Mouse (Mus musculus): ENCODE data around the gene G6pc3. TPM values are rescaled to one million over a fixed set of nuclear protein-coding genes. Genes with fewer than 3 reads are reported as not detected.

G6pc3 gene
- polyA plus RNA-seq (2014; fragmentation: Nextera tagmentation; extraction: Ambion mirVana) = 39.8 and 41.9 TPM in 2 replicates

DNA sequence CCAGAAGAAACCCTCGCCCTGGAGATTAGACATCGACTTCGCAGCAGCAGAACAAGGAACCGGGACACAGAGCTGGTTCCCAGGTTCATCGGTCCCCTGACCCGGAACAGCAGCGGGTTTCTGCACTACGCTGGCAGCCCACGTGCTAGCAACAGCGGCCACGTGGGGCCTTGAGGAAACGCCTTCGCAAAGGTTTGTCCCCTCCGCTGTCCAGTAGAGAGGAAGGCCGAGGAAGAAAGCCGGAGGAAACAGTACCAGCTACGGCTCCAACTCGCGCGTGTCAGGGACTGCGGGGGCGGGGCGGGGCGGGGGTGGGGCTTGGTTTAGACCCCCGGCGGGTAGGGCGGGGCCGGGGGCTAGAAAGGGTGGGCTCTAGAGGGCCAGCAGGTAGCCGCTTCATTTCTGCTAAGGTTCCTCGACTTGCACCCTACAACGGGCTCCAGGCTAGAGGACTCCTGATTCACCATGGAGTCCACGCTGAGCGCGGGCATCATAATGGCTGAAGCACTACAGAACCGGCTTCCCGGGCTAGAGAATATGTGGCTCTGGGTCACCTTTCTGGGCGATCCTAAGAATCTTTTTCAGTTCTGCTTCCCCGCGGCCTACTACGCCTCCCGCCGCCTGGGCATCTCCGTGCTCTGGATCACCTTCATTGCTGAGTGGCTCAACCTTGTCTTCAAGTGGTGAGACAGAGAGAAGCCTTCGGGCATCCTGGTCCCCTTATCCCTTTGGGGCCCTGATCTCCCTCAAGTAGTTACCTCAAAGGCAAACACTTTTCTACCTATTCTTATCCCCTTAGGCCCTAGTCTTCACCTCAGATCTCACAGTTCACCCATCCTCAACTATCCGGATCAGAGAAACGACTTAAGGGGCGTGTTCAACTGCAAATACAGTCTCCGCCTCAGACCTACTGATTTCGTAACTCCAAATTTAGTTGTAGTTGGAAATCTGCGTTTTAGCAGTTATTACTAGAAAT, at the start of gene G6pc3:
Gene G6pc3, plus strand, starts transcription at position 160 of the 976 bp plus-strand sequence.
- peak; percentile 87 for ATAC-seq (ENCODE audit: insufficient number of reproducible peaks, low FRiP score, low TSS enrichment, low read depth)
- Histone ChIP-seq H3K36me3 (ENCODE audit: control insufficient read depth, insufficient read depth, low read length) (peaks cover 2% of the 10 kb centered on the region), H3K9me3 (ENCODE audit: control insufficient read depth, low read length) (no peaks in the 10 kb centered on the region), H3K4me2 (ENCODE audit: low read depth, severe bottlenecking) (peak within 1 kb of the TSS; percentile 90), H3K4me3 (ENCODE audit: low read depth, low read length) (peak within 1 kb of the TSS; percentile 62), H3K9ac (ENCODE audit: low read length) (peak within 1 kb of the TSS; percentile 70), H3K27me3 (ENCODE audit: control insufficient read depth, insufficient read depth, low read length) (no peaks in the 10 kb centered on the region), H3K4me1 (ENCODE audit: control insufficient read depth, insufficient read depth, low read length) (peaks cover 11% of the 10 kb centered on the region), H3K27ac (replicated peaks; ENCODE audit: low read depth, low read length) (0 out of 2 replicates have a peak within 1 kb of the TSS, but pooled peaks have one; percentile 18)
- DNase-seq (ENCODE audit: low spot score) = peak; percentile 86
- WGBS = 3% methylated on average over 47 of the region's 50 CpGs

DNA sequence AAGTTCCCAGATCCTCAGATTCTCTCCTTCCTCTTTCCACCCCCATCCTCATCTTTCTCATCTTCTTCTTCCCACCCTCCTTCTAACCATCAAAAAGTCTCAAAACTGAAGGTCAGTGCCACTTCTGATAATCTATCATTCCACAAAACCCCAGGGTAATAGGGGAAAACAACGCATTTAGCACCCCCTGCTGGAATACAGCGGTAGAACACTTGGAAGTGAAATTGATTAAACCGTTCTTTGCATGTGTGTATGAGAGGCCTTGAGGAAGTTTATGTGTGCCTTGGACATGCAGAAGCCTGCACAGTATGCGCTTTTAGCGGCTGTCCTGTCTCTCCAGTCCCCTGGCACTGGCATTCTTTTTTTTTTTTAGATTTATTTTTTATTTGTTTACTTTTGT, 48.9 kb upstream of the G6pc3 start:
- H3K36me3 ChIP-seq (ENCODE audit: control insufficient read depth, insufficient read depth, low read length) = no peaks in the 10 kb centered on the region
- ATAC-seq (ENCODE audit: insufficient number of reproducible peaks, low FRiP score, low TSS enrichment, low read depth) = no peak
- peaks cover 16% of the 10 kb centered on the region for H3K27me3 ChIP-seq (ENCODE audit: control insufficient read depth, insufficient read depth, low read length)
- no peaks in the 10 kb centered on the region for H3K9me3 ChIP-seq (ENCODE audit: control insufficient read depth, low read length)
- H3K27ac ChIP-seq (replicated peaks; ENCODE audit: low read depth, low read length) = no peak overlapping the region
- no peak overlapping the region for H3K9ac ChIP-seq (ENCODE audit: low read length)
- H3K4me1 ChIP-seq (ENCODE audit: control insufficient read depth, insufficient read depth, low read length) = peaks cover 2% of the 10 kb centered on the region; the same call in 1 of the 2 replicates
- H3K4me2 ChIP-seq (ENCODE audit: low read depth, severe bottlenecking) = no peak overlapping the region
- 7% methylated on average over 5 of the region's 5 CpGs for WGBS
- peak; percentile 86 for DNase-seq (ENCODE audit: low spot score)
- no peak overlapping the region for H3K4me3 ChIP-seq (ENCODE audit: low read depth, low read length)

DNA sequence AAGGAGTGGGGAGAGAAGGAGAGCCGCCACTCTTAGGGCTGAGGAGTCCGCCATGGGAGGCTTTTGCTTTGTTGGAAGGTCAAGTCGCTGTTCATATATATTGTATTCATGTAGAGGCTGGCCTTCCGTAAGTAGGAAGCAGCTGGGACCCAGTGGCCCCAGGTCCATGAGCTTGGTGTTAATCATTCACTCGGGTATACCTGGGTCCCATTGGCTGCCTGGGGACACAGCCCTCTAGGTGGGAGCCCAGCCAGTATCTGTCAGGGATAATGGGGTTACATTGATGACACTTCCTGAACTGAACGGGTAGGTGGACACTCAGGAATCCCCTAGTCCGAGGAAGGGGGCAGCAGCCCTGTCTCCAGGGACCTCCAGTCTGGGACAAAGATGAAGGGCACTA, 47.1 kb upstream of the G6pc3 start:
- Histone ChIP-seq H3K4me2 (ENCODE audit: low read depth, severe bottlenecking) (no peak overlapping the region), H3K9me3 (ENCODE audit: control insufficient read depth, low read length) (no peaks in the 10 kb centered on the region), H3K4me3 (ENCODE audit: low read depth, low read length) (no peak overlapping the region), H3K4me1 (ENCODE audit: control insufficient read depth, insufficient read depth, low read length) (peaks cover 7% of the 10 kb centered on the region), H3K27ac (replicated peaks; ENCODE audit: low read depth, low read length) (no peak overlapping the region), H3K36me3 (ENCODE audit: control insufficient read depth, insufficient read depth, low read length) (no peaks in the 10 kb centered on the region), H3K27me3 (ENCODE audit: control insufficient read depth, insufficient read depth, low read length) (peaks cover 35% of the 10 kb centered on the region), H3K9ac (ENCODE audit: low read length) (no peak overlapping the region)
- DNase-seq (ENCODE audit: low spot score) = no peak
- WGBS = 68% methylated on average over 7 of the region's 7 CpGs
- no peak for ATAC-seq (ENCODE audit: insufficient number of reproducible peaks, low FRiP score, low TSS enrichment, low read depth)

DNA sequence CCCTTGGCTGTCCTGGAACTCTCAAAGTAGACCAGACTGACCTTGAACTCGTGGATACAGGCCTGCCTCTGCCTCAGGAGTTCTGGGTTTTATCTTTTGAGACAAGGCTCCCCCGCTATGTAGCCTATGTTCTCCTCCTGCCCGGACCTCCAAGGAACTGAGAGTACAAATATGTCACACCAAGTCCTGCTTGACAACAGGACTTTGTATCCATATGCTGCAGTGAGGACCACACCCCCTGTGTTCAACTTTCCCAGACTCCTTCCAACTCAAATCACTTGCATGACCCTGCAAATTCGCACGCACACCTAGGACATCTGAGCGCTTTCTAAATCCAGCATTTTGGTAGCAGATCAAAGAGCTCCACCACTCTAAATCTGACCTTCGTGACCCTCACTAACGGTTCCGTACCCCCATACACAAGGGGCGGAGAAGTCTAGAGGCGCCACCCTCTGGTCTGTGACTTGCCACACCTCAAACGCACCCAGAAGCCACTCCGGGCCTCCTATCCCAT, 44.4 kb upstream of the G6pc3 start:
- Histone ChIP-seq H3K9ac (ENCODE audit: low read length) (no peak overlapping the region), H3K27me3 (ENCODE audit: control insufficient read depth, insufficient read depth, low read length) (peaks cover 54% of the 10 kb centered on the region), H3K9me3 (ENCODE audit: control insufficient read depth, low read length) (no peaks in the 10 kb centered on the region), H3K36me3 (ENCODE audit: control insufficient read depth, insufficient read depth, low read length) (no peaks in the 10 kb centered on the region), H3K4me1 (ENCODE audit: control insufficient read depth, insufficient read depth, low read length) (peaks cover 9% of the 10 kb centered on the region), H3K4me2 (ENCODE audit: low read depth, severe bottlenecking) (peak overlapping the region; percentile 63), H3K27ac (replicated peaks; ENCODE audit: low read depth, low read length) (no peak overlapping the region), H3K4me3 (ENCODE audit: low read depth, low read length) (peak overlapping the region; percentile 29)
- WGBS = 16% methylated on average over 13 of the region's 13 CpGs
- 0 out of 2 replicates have a peak, but pooled peaks have one; percentile 4 for ATAC-seq (ENCODE audit: insufficient number of reproducible peaks, low FRiP score, low TSS enrichment, low read depth)
- no peak for DNase-seq (ENCODE audit: low spot score)

DNA sequence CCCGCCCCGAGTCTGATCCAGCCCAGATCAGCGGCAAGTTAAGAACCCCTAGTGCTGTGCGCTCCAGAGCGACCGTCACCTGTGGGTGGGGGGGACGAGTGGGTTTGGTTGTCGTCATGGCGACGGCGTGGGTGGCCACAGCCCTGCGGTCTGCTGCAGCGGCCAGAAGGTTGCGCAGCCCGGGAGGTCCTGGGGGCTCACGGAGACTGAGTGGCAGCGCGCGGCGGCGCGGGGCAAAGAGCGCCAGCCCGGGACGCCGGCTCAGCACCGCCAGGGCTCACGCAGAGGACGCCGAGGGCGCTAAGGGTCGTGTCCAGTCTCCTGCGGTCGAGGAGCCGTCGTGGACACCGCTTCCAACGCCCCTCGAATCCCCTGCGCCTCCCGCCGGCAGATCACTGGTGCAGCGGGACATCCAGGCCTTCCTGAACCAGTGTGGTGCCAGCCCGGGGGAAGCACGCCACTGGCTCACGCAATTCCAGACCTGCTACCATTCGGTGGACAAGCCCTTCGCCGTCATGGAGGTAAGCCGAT, 43.9 kb upstream of the G6pc3 start, which contains the start of gene Nags:
Gene Nags, plus strand, starts transcription at position 43 of the 531 bp plus-strand sequence.
- H3K27me3 ChIP-seq (ENCODE audit: control insufficient read depth, insufficient read depth, low read length) = peaks cover 54% of the 10 kb centered on the region
- H3K36me3 ChIP-seq (ENCODE audit: control insufficient read depth, insufficient read depth, low read length) = no peaks in the 10 kb centered on the region
- peak within 1 kb of the TSS; percentile 29 for H3K4me3 ChIP-seq (ENCODE audit: low read depth, low read length)
- no peaks in the 10 kb centered on the region for H3K9me3 ChIP-seq (ENCODE audit: control insufficient read depth, low read length)
- H3K27ac ChIP-seq (replicated peaks; ENCODE audit: low read depth, low read length) = no peak within 1 kb of the TSS
- peaks cover 9% of the 10 kb centered on the region for H3K4me1 ChIP-seq (ENCODE audit: control insufficient read depth, insufficient read depth, low read length)
- peak; percentile 61 for DNase-seq (ENCODE audit: low spot score)
- under 1% methylated on average over 40 of the region's 50 CpGs for WGBS
- peak within 1 kb of the TSS; percentile 34 for H3K9ac ChIP-seq (ENCODE audit: low read length)
- ATAC-seq (ENCODE audit: insufficient number of reproducible peaks, low FRiP score, low TSS enrichment, low read depth) = 0 out of 2 replicates have a peak, but pooled peaks have one; percentile 49
- peak within 1 kb of the TSS; percentile 63 for H3K4me2 ChIP-seq (ENCODE audit: low read depth, severe bottlenecking)

DNA sequence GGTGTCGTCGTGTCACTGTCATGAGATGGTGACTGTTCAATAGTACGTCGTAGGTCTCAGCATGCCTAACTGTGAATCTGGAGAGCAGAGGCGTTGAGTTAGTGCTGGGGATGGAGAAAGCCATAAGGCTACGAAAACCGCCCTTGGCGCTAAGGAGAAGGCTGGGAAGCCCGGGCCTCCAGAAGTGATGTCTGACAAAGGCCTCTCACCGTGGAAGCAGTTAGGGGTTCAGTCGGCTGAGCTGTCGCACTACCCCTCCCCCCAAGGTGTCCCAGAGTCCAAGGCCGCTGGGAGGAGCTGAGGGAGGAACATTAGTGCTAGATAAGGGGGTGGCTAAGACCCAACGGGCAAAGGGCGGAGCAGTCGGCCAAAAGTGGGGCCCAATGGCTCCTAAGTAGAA, 43.4 kb upstream of the G6pc3 start:
- no peak overlapping the region for H3K9ac ChIP-seq (ENCODE audit: low read length)
- no peaks in the 10 kb centered on the region for H3K9me3 ChIP-seq (ENCODE audit: control insufficient read depth, low read length)
- no peaks in the 10 kb centered on the region for H3K36me3 ChIP-seq (ENCODE audit: control insufficient read depth, insufficient read depth, low read length)
- peak overlapping the region; percentile 29 for H3K4me3 ChIP-seq (ENCODE audit: low read depth, low read length)
- peaks cover 54% of the 10 kb centered on the region for H3K27me3 ChIP-seq (ENCODE audit: control insufficient read depth, insufficient read depth, low read length)
- H3K4me1 ChIP-seq (ENCODE audit: control insufficient read depth, insufficient read depth, low read length) = peaks cover 9% of the 10 kb centered on the region
- WGBS = 3% methylated on average over 16 of the region's 16 CpGs
- peak; percentile 56 for DNase-seq (ENCODE audit: low spot score)
- H3K4me2 ChIP-seq (ENCODE audit: low read depth, severe bottlenecking) = peak overlapping the region; percentile 63
- no peak overlapping the region for H3K27ac ChIP-seq (replicated peaks; ENCODE audit: low read depth, low read length)
- ATAC-seq (ENCODE audit: insufficient number of reproducible peaks, low FRiP score, low TSS enrichment, low read depth) = no peak; the same call in 1 of the 2 replicates

DNA sequence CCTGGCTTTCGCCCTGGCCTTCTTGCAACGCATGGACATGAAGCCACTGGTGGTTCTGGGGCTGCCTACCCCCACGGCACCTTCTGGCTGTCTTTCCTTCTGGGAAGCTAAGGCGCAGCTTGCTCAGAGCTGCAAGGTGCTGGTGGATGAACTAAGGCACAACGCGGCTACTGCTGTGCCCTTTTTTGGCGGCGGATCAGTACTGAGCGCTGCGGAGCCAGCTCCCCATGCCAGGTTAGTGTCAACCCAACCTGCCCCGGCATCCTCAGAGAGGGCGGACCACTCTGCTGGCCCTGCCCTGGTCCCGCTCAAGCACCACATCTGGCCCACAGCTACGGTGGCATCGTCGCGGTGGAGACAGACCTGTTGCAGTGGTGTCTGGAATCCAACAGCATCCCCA, 42.9 kb upstream of the G6pc3 start:
- DNase-seq (ENCODE audit: low spot score) = peak; percentile 45
- H3K4me2 ChIP-seq (ENCODE audit: low read depth, severe bottlenecking) = peak overlapping the region; percentile 17; the same call in 1 of the 2 replicates
- 0 out of 2 replicates have a peak overlapping the region, but pooled peaks have one; percentile 17 for H3K9ac ChIP-seq (ENCODE audit: low read length)
- H3K27me3 ChIP-seq (ENCODE audit: control insufficient read depth, insufficient read depth, low read length) = peaks cover 54% of the 10 kb centered on the region
- peaks cover 9% of the 10 kb centered on the region for H3K4me1 ChIP-seq (ENCODE audit: control insufficient read depth, insufficient read depth, low read length)
- H3K27ac ChIP-seq (replicated peaks; ENCODE audit: low read depth, low read length) = no peak overlapping the region
- WGBS = 14% methylated on average over 17 of the region's 17 CpGs
- no peak for ATAC-seq (ENCODE audit: insufficient number of reproducible peaks, low FRiP score, low TSS enrichment, low read depth)
- H3K9me3 ChIP-seq (ENCODE audit: control insufficient read depth, low read length) = no peaks in the 10 kb centered on the region
- no peaks in the 10 kb centered on the region for H3K36me3 ChIP-seq (ENCODE audit: control insufficient read depth, insufficient read depth, low read length)
- H3K4me3 ChIP-seq (ENCODE audit: low read depth, low read length) = no peak overlapping the region

All from limb, embryonic 11.5 days (tissue).